Mouse (Mus musculus) embryonic fibroblast, embryonic 13.5 days (primary cell): ENCODE data around the gene Eml4.

Experiments used
- CTCF ChIP-seq: IDR thresholded peaks from 2 replicates; pipeline ENCODE4 v1.5.1; 2011; ENCODE audit warnings: mild to moderate bottlenecking, control low read depth, low read length, moderate library complexity, borderline replicate concordance; ENCODE audit not compliant: insufficient read depth
- POLR2A ChIP-seq: IDR thresholded peaks from 2 replicates; pipeline ENCODE4 v1.6.1; 2011; ENCODE audit warnings: low read depth, mild to moderate bottlenecking, control low read depth, low read length, moderate library complexity

- TF ChIP-seq POLR2A (no peak), CTCF (no peak)
Observed at GRCm38 (mm10) chr17:83315476-83315875, 35.3 kb upstream of the Eml4 start.
